Comparison of ENCODE assay signal across 6 mouse cellular contexts in genomic region chr19:29557171-29557845, GRCm38 (mm10). TPM values are rescaled to one million over a fixed set of nuclear protein-coding genes. Genes with fewer than 3 reads are reported as not detected.
DNase-seq lines count a peak whose midpoint lies in the region; ATAC-seq and TF ChIP-seq lines count a peak whose summit lies in the region.
"Not testable (repeated sequence)": the region's sequence is repeated elsewhere in the genome, so short reads cannot be mapped to it uniquely, and the experiment has no call there.

No protein-coding gene starts in this region.

- peak overlapping the region; percentile 37; the same call in 1 of the 2 replicates for H3K27ac ChIP-seq in liver, adult 2 months (replicated peaks; ENCODE audit: insufficient read depth, low read depth, low read length)
- not testable (repeated sequence) for H3K27ac ChIP-seq in liver, embryonic 15.5 days (replicated peaks)

- not testable (repeated sequence) for H3K79me2 ChIP-seq in liver, adult 2 months (ENCODE audit: control insufficient read depth, insufficient read depth, low read length)

- peak; percentile 55 for DNase-seq in MEL-GATA-1-ER (ENCODE audit: extremely low read depth, low read depth)
- peak; percentile 17 for DNase-seq in adrenal gland, postnatal 14 days
- DNase-seq in c-Kit-positive CD71-positive TER-119-negative erythroid progenitor cells, embryonic 14.5 days (ENCODE audit: low read depth): peak; percentile 9
- peak; percentile 75 for DNase-seq in heart, adult 11 months
- peak; percentile 70 for DNase-seq in liver, adult 2 months (ENCODE audit: extremely low read depth, low read depth, low spot score)

- H3K4me3 ChIP-seq in liver, adult 2 months (ENCODE audit: insufficient read depth, low read depth, low read length); liver, embryonic 15.5 days (replicated peaks): not testable (repeated sequence)

- not testable (repeated sequence) for H3K4me2 ChIP-seq in liver, embryonic 15.5 days

- not testable (repeated sequence) for H3K9me3 ChIP-seq in liver, embryonic 15.5 days (replicated peaks)

- TF ChIP-seq POLR2A in liver, adult 2 months (IDR thresholded peaks at IDR 0.05; ENCODE audit: extremely low read depth, insufficient read depth, low read length): not testable (repeated sequence)

- WGBS in liver, adult 2 months: 43% methylated on average over 7 of the region's 7 CpGs
- WGBS in liver, embryonic 15.5 days (ENCODE audit: insufficient replicate concordance): 37% methylated on average over 7 of the region's 7 CpGs

- not testable (repeated sequence) for H3K4me1 ChIP-seq in liver, adult 2 months (ENCODE audit: control insufficient read depth, insufficient read depth, low read length); liver, embryonic 15.5 days (replicated peaks)

- H3K27me3 ChIP-seq in liver, adult 2 months (ENCODE audit: control insufficient read depth, insufficient read depth, low read length); liver, embryonic 15.5 days: not testable (repeated sequence)

- not testable (repeated sequence) for H3K9ac ChIP-seq in liver, adult 2 months (ENCODE audit: low read depth, low read length); liver, embryonic 15.5 days

- ATAC-seq in liver, embryonic 15.5 days (ENCODE audit: insufficient read depth): peak; percentile 49; the same call in 1 of the 2 replicates

- not testable (repeated sequence) for TF ChIP-seq CTCF in liver, adult 2 months (IDR thresholded peaks at IDR 0.05; ENCODE audit: low read depth, low read length)

- H3K36me3 ChIP-seq in liver, adult 2 months (ENCODE audit: control insufficient read depth, insufficient read depth, low read length); liver, embryonic 15.5 days (replicated peaks): not testable (repeated sequence)

RNA-seq across cellular contexts. Expression of gene Ric1, which starts 35.2 kb away (rescaled TPM):
- 52.1 and 53.6 TPM in 2 replicates for total RNA-seq in adrenal gland, postnatal 14 days (2021)
- total RNA-seq in liver, adult 2 months (2014; rRNA removed): 39.3 and 41.5 TPM in 2 replicates
- polyA plus RNA-seq in liver, adult 2 months (2012; rRNA removed): 4.7 and 5.4 TPM in 2 replicates
- polyA plus RNA-seq in liver, embryonic 15.5 days (2015; fragmentation: Nextera tagmentation; extraction: Ambion mirVana): 2.7 TPM in 2 replicates

Comparison
In these comparisons a context has a peak if more than half of its experiments do, and no peak if none do; other contexts are left out.
1. DNase-seq: peak in every context shown above with its lines; median percentile 75 in heart, adult 11 months; 70 in liver, adult 2 months; 55 in MEL-GATA-1-ER; 17 in adrenal gland, postnatal 14 days; 9 in c-Kit-positive CD71-positive TER-119-negative erythroid progenitor cells, embryonic 14.5 days.